Mouse (Mus musculus) T-helper 1 cell (primary cell): Measurements from ENCODE around the gene Ddx3x.
"Not testable (repeated sequence)": the region's sequence is repeated elsewhere in the genome, so short reads cannot be mapped to it uniquely, and the experiment has no call there.

Experiments
- in situ Hi-C: fragments of 300-600 bp; cut with MboI, MseI; formaldehyde crosslinking; loops from one replicate; pipeline ENCODE4 v1.15.1; 2025; ENCODE audit warnings: high pct_unique_total_duplicates

The Ddx3x gene

GRCm38 (mm10) chrX:13280409-13281328 is at the start of gene Ddx3x:
Ddx3x (plus strand) TSS chrX:13280970.
- in situ Hi-C loops: no loop called here

DNA sequence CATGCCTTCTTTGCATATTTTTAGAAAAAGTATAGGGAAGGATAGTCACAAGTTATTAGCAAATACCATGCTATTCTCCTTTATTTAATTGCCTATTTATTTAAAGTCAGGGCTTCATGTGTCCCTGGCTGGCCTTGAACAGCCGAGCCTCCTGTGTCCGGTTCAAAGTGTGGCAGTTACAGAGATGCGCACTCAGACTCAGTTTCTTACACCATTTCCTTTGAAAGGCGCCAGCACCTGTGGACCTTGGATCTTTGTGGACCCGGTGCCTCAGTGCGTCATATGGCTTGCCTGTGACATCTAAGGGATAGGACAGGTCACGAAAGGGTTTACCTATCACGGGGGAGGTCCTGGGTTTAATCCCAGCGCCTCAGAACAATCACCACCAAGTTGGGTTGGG is 49.5 kb upstream of the Ddx3x start:
- in situ Hi-C loops: no loop called here

GRCm38 (mm10) chrX:13232834-13233233 is 47.9 kb upstream of the Ddx3x start:
- in situ Hi-C loops: not testable (repeated sequence)

DNA sequence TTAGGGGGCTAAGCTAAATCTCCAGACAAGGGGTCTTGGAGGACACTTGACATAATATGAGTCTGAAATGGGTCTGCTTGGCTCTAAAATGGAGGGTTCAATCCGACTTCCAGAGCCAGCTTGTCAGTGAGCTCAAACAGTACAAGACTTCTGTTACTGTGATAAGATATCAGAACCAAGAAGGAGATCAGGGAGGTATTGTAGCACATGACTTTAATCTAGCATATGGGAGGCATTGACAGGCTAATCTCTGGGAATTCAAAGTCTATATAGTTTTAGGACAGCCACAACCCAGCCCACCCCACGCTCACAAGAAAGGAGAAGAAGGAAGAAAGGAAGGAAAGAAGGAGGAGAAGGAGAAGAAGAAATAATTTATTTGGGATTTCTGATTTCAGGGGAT is 47.1 kb upstream of the Ddx3x start:
- in situ Hi-C loops: no loop called here

DNA sequence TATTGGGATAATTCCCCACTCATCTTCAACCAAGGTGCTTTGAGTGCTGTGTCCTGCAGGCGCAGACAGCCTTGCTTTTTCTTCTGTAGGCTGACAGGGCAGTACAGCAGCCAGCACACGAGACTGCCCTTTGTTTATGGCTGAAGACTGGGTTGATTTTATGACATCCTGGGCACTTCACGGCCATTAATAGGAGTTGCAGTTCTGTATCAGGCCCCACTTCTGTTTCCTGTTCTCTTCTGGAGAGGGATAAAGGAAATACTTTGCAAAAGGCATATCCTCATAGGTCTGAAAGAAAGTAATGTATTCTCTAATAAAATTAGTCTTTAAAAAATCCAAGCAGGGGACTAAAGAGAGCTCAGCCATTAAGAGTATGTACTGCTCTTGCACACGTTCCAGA is 46.1 kb upstream of the Ddx3x start:
- in situ Hi-C loops: no loop called here

DNA sequence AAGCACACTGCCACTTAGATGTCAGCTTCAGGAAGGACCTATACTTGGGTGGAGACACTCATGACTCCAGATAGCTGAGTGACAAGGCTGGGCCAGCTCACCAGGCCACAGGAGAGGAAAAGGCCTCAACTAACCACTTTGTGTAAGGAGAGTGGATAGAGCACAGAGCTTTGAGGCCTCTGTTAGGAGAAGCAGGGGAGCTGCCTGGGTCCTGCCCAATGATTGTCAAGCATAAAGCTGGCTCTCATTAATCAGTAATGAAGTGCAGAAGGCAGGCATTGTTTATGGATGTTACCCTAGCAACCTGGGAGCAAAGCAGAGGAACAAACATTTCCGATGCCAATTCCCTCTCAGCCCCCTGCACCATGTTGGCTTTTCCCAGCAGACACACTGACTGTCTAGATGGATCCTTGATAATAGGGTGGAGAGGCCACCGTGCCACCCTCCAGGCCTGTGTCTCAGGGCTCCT is 44.6 kb upstream of the Ddx3x start:
- in situ Hi-C loops: no loop called here

DNA sequence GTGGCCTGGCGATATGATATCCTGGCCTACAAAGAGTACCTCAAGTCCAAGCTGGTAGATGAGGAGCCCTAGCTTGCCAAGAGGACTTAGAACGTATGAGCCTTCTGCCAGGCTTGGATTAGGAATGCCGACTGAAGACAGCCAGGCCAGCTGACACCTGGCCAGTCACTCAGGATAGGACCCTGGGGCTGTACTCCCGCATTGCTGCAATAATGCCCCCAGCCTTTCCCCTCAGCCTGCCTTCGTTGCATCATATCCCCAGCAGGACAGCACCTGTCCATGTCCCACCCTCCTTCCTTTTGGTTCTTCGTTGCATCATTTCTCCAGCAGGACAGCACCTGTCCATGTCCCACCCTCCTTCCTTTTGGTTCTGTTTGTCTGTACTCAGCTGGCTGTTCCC is 41.3 kb upstream of the Ddx3x start:
- in situ Hi-C loops: no loop called here

DNA sequence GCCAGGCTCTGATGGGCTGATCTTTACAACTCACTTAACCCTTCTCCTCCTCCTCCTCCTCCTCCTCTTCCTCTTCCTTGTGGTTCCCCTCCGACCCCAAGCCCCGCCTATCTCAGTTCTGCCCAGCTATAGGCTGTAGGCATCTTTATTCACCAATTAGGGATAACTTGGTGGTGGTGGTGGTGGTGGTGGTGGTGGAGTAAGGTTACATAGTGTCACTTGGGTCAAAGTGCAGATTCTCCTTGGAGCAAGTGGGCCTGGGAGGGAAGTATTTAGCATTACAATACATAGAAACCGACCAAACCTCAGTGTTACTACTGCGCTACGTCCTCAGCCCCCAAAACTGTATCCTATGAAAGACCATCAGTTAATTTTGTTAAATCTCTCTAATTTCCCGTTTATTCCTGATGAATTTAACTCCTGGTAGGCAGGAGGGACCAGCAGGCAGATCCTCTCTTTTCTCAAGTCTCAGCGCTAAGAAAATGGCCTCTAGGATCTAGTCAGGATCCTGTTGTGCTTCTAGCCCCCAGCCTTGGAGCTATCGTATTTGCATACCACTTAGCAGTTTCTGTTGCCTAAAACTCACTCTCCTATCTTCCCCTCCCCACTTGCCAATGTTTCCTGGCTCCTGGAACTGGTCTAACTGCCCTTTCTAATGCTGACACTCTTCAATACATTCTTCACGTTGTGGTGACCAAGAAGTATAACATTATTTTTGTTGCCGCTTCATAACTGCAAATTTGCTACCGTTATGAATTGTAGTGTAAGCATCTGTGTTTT is 39.9 kb upstream of the Ddx3x start:
- in situ Hi-C loops: no loop called here

GRCm38 (mm10) chrX:13241426-13242319 is 39.1 kb upstream of the Ddx3x start:
- in situ Hi-C loops: no loop called here

DNA sequence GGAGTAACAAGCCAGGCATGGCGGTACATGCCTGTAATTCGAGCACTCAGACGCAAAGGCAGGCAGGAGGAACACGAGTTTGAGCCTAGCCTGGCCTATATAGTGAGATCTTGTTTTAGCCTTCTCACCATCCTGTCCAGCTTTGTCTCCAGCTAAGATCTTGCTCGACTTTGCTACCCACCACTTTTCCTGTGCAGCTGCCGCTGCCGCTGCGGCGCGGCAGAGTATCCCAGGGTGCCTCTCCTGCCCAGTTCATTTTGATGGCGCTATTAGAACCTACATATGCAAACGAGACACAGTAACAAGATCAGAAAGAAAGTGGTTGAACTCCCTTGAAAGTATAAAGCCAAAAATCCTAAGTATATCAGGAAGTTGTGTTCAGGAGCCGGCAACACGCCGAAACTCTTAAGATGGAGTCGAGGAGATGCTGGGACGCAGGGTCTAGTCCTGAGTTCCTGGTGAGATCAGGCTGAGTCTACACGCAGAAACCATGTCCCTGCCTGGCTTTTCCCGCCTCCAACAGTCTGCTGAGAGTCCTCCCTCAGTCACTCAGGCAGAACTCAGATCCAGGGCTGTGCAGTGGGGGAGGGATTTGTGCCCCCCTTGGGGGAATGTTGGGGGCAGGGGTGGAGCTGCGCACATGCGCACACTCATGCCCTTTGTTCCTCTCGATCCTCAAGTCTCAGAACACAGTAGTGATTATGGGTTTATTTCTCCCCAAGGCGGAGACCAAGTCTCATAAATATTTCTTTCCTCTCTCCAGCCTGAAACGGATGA is 38.3 kb upstream of the Ddx3x start:
- in situ Hi-C loops: no loop called here

DNA sequence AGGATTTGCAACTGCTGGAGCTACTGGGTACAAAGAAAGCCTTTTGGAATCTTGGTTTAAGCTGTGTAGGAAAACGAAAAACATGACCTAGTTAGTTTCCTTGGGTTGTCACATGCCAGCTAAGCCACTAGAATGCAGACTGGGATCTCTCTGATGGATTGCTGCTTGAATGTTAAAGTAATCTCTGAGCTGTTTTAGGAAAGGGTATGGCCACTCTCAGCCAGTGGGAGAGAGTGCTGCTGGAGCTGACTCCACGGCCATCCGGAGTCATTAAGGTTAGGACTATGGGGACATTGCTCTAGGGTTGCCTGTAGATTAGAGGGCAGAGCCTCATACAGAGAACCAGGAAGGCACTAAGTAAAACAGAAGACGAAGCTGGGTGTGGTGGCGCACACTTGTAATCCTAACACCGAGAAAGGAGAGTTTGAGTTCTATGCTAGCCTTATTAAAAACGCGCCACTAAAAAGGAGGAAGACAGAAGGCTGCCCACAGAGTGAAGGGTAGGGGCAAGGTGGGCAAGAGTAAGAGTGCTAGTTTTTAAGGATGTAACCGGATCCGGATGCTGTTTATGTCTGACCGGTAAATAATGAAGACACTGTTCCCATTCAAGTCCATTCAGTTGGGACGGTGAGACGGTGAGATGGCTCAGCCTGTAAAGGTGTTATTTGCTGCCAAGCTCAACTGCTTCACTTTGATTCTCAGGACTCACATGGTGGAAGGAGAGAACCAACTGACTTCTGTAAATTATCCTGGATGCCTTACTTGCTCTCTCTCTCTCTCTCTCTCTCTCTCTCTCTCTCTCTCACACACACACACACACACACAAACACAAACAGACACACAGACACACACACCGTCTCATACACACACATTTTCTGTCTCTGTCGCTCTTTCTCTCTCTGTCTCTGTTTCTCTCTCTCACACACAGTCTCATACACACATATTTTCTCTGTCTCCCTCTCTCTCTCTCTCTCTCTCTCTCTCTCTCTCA is 37.3 kb upstream of the Ddx3x start:
- in situ Hi-C loops: no loop called here

GRCm38 (mm10) chrX:13244588-13244987 is 36.2 kb upstream of the Ddx3x start:
- in situ Hi-C loops: no loop called here

DNA sequence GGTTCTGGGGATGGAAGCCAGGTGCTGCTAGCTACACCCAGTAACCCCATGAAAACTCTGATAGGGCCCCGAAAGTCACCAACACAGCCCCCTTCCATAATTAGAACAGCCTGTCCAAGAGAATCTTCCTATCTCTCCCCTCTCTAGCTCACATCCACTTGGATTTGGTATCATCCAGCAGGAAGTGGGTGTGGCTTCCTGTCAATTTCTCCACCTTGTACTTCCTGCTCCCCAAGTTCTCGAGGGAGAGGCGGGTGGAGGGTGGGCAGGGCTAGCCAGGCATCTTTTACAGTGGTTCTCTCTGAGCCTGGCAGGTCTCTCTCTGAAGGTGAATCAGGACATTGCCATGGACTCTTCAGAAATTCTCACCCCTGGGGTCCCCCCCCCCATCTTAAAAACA is 35.7 kb upstream of the Ddx3x start:
- in situ Hi-C loops: no loop called here

GRCm38 (mm10) chrX:13251683-13252082 is 29.1 kb upstream of the Ddx3x start:
- in situ Hi-C loops: no loop called here

DNA sequence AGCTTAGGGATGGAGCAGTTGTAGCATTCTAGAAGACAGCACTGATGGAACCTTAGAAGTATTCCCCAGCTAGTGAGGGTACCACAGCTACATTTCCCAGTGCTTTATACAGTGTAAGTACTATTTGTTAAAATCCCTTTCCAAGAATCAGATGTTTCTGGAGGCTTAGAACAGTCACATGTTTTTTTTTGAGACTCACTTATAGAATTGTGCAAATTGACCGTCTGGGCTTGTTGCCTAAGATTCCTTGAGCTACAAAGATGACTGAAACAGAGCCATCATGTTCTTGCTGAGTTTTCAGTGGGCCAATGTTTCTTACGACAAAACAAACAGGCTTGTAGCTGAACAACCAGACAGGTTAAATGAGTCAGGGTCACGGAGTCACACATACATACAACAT is 26.5 kb upstream of the Ddx3x start:
- in situ Hi-C loops: no loop called here

DNA sequence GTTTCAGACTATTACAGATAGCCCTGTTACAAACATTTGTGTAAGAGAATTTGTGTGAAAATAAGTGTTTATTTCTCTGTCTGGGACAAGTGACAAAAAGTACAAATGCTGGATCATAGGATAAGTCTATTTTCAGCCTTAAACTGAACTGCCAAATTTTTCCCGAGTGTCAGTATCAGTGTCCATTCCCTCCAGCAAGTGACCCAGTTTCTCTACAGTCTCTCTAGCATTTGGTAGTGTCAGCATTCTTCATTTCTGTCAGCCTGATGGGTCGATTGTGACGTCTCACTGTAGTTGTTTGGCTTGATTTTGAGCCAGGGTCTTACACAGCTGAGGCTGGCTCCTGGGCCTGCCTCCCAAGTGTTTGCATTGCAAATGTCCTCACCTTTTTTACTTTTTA is 17.4 kb upstream of the Ddx3x start:
- in situ Hi-C loops: no loop called here

GRCm38 (mm10) chrX:13275519-13276137 is 5.1 kb upstream of the Ddx3x start:
- in situ Hi-C loops: no loop called here

DNA sequence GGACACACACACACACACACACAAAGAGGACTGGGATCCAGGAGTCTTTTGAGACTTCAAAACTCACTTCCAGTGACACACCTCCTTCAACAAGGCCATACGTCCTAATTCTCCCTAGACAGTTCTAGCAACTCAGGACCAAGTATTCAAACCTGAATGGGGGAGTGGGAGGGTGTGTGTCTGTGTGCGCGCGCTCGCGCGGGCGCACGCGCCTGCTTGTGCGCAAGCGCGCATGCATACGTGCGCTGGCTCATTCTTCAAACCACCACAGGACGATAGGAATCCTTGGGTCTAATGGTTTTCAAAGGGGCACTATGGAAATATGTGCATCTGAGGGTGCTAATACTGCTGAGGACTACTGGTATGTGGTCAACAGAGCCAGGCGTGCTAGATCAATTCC is 1.8 kb upstream of the Ddx3x start:
- in situ Hi-C loops: no loop called here

- in situ Hi-C loops: no loop called here
These were observed 747 bp upstream of the Ddx3x start for GRCm38 (mm10) chrX:13280037-13280408.
